Mouse (Mus musculus) kidney, postnatal 36 days (tissue): ENCODE results near the gene Cnksr3.
A peak's percentile ranks its signal among the peaks of the same experiment; 100 is the strongest.

Source experiments
- DNase-seq, 2 experiments: peaks; one replicate each; pipeline ENCODE4 v3.0.0; 2021 to 2022; ENCODE audit warnings: mixed read lengths in 2 of 2

Gene Cnksr3

DNA sequence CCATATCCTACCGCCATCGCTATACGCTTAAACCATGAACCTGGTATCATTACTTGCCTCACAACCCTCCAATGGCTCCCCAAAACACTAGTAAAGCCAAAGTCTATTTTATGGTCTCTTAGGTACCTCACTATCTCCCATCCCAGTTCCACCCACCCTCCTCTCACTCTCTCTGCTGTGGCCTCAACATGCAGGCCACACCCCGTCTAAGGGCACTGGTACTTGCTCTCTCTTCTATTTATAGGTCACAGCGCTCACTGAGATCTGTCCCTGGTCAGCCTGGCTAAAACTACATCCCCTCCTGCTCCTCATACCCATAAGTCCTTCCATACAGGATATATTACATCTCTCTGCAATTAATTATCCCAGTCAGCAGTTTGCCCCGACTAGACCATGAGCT lies 16.1 kb downstream of the Cnksr3 start:
- no peak for DNase-seq

DNA sequence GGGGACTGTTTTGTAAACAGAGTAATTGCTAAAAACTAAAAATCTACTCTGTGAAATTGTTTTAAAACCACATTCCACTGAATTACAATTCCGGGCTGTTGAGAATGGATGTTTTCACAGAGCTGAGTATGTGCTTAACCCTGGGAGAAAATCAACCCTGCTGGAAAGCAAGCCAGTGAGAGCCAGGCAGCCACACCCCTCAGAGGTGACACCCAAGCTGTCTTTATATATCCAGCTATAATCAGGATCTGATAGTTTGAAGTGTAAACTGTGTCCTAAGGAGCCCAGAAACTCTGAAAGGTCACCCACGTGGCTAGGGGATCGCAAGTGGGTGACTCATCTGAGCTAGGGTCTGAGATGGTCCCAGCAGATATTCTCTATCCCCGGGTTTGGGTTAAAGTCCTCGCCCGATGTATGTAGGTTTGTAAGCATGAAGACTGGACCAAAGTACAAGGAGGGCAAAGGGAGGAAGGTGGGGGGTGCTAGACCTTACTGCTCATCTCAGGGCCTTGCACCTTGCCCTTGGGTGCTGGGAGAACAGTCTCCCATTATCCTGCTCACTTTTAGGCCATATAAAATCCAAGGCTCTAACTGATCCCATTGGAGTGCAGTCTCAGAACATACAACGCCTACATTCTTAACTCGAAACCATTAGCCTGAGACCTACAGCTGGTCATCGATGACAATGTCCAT lies 20.2 kb downstream of the Cnksr3 start:
- DNase-seq: peak; percentile 75 to 83

DNA sequence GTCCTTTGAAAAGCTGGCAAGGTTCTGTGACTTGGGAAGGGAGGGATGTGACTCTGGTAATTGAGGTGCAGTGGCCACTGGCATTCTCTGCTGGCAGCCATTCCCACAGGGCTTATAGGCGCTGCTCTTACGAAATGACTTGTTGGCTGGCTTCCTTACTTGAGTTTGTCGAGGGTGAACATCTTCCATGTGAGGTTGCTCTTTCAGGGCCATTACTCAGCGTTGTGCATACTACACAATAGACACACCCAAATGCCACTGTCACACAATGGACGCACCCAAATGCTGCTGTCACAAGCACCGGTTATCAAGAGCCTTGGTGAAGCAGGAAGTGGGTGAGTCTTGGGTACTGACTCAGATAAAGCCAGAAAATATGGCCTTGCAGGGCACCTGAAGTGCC lies 22.8 kb downstream of the Cnksr3 start:
- no peak for DNase-seq

DNA sequence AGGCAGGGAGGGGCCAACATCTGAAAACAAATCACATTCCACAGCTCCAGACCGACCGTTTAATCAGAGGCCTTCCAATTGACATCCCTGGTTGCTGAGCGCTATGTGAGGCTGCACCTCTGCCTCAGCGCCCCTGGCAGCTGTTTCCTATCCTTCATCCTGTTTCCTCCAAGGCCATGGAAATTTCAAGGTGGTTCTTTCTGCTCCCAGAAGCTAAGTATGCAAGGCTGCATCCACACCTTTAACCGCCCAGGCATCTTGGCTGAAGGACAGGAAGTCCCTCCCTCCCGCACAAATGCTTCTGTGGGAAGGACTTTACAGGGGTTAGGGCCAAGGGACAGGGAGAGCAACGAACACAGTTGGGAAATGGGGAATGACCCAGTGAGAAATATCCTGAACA lies 24.2 kb downstream of the Cnksr3 start:
- DNase-seq: peak; percentile 42 to 48

DNA sequence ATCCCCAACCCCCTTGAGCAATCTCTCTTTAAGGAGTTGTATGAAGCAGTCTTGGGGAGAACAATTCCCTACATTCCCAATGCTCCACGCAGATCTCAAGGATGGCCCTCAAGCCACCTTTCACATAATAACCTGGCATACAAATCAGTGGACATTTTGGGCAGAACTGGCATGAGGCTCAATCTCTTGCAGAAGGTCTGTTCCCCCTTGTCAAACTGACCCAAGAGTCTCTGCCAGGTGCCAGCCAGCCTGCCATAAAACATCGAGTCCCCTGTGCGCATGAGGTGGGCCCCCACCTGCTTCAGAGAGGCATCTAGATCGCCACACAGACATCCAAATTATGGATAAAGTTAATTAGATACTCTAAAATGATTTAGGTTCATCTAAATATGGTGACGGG lies 25.0 kb downstream of the Cnksr3 start:
- DNase-seq: no peak

DNA sequence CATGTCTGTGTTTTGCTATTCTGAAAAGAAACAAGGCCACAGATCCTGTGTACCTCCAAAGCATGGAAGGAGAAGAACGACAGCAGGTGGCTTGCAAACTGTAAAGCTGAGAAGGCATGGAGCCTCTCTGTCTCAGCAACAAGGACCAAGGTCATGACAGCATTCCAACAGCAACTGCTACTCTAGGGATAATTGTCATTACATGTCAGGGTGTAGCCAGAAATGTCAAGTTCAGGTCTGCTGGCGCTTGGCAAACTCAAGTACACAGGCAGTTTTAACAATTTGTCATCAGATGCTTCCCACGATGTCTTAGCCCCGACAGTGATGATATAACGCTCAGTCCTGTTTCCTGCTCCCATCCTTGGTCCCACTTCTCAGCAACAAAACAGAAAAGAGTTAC lies 26.0 kb downstream of the Cnksr3 start:
- DNase-seq: no peak

DNA sequence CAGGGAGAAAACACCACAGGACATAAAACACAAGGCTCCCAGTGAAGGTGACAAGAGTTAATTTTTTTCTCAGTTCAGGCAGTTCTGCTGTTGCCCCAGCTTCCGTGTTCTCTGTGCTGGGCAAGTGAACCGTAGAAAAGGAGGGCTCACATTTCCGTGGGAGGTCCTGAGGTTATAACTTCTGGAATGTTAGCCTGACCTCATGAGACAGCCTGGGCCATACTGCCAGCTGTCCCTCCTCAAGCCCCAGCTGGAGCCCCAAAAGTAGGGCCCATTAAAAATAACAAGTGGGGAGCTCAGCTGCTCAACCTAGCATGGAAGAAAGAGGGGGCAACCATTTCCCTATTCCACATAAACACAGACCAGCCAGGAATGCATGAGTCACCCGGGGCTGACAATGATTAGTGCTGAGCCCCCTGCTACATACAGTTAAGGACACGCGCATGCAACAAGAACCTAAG lies 28.8 kb downstream of the Cnksr3 start:
- peak; percentile 69 to 86 for DNase-seq

DNA sequence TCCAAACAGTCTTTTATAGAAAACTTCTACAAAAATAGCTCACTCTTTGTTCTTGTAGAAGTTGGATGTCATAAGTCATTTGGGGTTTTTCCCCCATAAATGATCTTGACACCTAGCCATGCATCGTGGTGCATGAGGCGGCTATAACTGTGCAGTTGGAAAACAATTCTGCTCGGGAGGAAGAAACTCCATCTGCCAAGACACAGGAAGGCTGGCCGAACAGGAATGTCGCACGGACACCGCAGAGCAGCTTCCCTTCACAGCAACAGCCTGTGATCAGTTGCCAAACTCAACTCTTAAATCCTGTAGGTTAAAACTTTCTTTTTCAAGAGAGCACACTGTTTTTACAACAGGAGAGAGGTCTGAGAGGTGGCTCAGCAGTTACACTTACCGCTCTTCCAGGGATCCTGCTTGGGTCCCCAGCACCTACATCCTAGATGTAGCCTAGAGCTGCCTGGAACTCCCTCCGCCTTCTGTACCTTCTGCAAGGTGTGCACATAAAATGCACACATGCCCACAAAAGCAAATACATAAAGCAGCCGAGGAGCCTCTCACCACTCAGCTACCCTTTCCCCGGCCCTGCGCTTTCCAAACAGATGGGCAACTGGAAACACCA lies 29.4 kb downstream of the Cnksr3 start:
- DNase-seq: peak; percentile 42 to 59

DNA sequence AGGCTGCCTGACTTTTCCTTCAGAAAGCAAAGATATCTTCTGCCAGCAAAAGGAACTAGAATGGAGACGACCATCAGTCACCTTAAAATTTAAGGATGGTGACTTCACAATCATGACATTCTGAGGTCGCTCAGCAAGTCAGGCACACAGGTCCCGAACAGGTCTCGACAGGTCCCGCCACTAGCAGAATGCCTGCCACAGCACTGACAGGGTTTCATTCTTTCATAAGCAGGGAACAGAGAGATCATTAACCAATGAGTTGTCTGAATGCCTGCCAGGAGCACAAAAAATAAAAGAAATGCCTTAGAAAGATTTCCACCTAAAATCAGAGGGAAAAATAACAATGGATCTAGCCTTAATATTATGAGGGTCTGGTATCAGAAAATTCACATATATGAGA lies 31.7 kb downstream of the Cnksr3 start:
- peak; percentile 54 to 71 for DNase-seq

DNA sequence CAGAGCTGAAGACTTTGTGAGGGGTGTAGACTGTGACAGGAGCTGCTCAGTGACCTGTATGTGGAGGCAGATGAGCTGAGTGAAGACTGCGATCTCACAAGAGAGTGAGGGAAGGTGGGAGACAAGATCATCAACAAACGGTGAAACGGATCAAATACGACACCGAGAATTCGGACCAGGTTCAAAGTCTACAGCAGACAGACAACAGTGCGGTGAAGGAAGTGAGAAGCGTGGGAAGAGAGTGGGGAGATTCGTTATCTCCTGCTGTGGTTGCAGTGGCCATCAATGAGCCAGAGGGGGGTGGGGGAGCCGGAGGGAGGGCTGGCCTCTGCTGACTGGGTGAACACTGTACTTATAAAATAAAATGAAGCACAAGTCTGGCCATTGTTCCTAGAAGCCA lies 33.5 kb downstream of the Cnksr3 start:
- DNase-seq: no peak

DNA sequence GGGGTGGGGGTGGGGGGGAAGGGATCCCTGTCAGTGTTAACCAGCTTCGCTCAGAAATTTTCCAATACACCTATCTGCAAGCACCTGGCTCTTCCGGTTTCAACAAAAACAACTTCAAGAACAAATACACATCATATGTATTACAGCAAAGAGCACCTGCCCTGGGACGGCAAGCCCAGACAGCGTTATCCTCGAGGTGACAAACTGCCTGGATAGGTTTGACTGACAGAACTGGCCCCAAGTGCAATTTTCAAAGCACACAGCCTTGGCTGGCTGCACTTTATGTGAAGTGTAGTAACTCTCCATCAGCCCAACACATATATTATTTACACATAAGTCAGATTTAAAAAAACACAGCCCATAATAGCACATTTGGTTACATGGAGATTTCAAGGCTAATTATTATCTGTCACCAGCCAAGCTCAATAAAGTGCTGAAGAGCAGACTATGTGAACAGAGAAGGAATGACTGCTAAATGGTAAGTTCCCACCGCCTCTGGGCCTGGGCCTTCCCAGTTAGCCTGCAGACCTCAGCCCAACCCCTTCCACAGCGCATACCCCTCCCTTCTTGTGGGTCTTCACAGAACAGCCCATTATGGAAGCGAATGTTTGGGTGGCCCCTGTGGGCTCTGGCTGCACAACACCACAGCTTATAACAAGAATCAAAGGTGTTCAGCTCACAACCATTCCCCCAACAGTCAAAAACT lies 35.7 kb downstream of the Cnksr3 start:
- DNase-seq: no peak

DNA sequence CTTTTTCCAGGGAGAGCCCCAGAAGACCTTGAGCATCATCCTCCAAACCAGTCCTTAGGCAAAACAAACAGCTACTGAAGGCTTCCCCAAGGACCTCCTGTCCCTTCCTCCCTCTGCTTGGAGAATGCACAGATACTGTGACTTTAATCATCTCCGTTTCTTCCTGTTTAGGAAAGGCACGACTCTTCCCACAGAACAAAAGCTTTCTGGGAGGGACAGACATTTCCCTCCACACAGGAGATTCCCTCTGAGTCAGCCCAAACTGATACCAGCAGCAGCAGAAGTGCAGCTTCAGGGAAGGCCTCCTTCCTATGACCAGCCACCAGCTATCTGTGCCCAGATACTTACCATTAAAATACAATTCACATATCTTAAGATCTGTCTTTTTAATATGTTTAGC lies 37.6 kb downstream of the Cnksr3 start:
- no peak for DNase-seq

DNA sequence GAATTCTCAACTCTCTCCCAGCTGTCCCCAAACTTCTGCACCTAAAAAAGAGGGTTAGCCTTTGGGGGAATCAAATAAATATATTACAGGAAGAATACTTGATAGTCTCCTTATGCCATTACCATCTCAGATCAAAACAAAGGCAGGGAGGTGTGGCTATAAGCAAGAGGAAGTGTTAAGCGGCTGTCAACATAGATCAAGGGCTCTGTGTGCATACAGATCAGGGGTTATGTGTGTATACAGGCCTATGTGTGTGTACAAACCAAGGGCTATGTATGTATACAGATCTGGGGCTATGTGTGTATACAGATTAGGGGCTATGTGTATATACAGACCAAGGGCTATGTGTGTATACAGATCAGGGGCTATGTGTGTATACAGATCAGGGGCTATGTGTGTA lies 38.9 kb downstream of the Cnksr3 start:
- DNase-seq: no peak

DNA sequence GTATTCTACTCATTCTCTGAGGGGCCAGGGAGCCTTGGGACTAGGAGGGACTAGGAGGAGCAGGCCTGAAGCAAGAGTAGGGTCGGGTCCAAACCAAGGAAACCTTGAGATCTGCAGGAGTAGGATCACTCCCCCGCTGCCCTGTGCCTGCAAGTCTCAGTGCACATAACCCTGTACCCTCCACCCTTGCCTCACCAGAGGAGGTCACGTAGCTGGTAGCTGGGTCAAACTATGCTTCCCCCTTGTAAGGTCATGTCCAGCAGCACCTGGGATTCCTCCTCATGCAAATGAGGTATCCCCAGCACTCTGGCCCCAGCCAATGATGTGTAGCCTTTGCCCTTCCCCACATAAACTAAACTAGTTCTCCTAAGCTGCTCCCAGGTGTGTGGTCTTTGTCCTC lies 41.6 kb downstream of the Cnksr3 start:
- DNase-seq: no peak

DNA sequence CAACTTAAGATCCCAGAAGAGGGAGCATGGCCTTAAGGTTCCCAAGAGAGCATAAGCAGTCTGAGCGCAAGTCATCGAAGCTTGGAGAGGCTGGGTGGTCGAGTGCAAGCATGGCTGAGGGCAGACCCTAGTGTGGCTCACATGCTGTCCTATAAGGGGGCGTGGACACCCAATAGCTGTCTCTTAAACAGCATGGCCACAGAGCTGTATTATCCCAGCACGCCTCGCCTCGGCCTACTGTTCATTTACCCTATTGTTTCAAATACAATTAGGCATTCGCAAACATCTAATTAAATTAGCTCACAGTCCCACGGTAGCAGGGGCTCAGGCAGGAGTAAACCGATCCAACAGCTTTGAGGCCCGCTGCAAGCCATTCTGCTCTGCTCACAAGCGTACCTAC lies 49.0 kb downstream of the Cnksr3 start:
- no peak for DNase-seq

DNA sequence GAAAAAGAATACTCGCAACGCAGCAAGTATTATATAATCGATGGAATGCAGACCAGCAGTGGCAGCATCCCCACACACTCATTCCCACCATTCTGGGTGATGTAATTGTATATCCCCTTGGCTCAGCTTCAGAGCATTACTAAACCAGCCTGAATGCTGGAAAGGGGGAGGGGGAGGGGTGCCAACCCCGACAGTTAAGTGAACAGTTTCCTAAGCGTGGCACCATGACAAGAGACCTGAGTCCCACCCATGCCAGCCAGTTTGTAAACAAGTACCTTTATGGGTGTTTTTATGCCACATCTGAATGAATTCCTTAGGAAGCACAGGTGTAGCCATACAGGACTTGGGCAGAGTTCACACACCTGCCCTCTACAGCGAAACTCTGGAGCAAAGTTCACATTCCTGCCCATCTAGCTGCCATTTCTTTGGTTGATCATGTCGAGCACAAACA lies 53.0 kb downstream of the Cnksr3 start:
- peak; percentile 56 to 65 for DNase-seq

DNA sequence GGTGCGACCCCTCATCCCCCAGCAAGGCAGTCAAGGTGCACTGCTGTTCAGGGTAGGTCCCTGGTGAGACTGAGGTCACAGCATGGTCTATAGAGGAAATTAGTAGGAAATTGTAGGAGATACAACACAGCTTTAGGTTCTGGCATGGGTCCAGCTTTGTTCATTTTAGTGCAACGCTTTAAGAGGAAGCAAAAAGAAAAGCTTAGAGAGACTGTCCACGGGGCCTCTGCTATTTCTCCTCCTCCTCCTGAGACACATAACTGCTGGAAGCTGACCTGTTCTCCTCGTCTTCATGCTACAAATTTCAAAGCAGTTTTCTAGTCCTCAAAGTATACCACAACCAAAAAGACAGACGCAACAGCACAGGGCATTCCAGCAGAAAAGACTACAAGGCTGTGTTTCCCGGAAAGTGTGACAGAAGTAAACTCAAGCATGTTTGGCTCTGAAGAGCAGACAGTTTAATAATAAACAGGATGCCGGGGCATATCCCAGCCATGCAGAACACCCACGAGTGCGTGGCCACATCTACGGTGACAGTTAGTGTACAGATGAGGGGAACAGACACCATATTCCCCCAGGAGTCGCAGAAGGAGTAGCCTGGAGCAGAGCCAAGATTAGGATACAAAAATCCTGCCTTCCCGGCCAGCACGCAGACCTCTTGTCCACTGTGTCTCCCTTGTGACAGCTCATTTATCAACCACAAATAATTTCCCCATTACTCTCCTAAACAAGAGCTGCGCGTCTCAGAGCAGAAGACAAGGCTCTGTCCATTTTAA lies 53.6 kb downstream of the Cnksr3 start:
- DNase-seq: peak; percentile 73 to 80

DNA sequence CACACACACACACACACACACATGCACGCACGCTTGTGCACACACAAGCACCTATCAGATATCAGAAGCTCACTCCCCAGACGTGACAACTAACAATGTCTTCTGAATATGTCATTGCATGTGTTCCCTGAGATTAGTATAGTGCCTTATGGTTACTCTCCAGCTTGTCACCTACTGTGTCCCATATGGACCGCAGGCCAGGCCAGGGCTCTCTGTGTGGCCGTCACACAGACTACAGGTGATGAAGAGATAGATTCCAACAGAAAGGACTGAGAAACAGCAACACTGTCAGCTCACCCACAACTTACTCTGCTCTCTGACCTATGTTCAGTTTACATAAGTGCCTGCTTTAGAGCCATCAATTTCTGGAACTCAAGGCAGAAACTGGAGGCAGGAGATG lies 57.2 kb downstream of the Cnksr3 start:
- no peak for DNase-seq

DNA sequence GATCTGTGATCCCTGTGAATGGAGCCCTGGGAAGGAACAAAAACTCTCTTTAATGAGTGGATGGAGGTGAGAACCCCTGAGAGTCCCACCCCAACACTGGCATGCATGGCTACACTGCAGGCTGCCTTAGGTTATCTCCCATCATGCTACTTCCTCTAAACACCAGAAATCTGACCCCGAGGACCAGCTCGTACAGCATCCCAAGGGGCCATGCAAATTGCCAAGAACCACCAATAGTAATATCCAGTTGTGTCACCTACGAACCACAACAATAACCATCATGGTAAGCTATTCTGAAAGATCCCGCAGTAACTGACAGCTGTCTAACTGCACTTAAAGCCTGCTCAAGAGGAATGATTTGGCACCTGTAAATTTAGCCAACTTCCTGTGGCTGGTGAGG lies 59.1 kb downstream of the Cnksr3 start:
- DNase-seq: no peak

DNA sequence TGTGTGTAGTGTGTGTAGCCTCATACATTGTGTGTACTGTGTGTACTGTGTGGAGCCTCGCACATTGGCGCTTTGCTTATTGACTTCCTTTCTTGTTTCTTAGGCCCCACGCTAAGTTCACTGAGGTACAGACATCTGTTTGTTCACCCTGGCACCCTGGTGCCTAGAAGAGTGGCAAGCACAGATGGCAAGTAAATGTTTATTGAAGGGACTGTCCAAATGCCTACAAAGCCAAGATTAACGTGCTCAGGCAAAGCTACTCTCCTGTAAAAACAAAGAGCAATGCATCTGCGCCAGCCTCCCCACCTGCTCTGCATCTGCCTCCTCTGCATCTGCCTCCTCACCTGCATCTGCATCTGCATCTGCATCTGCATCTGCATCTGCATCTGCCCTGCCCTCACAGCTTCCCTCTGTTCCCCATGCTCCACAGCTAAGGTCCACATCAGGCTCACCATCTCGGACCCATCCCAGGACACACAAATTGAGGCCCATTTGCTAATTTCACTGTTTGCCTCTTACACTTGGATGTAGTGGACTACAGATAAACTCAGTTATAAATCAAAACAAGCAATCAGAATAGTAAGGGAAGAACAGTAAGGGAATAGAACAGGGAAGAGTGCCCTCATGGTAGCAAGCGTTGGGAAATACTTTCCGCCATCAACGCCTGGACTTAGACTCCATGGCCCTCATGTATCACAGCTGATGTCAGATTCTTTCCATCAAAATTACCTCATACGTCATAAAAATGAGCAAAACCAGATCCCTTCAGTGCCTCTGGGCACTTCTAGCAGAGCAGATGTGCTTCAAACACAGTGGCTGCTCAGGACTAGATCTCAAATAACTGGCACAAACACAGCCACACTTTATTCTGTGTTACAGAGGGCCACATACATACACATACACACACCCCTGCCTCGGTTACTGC lies 62.1 kb downstream of the Cnksr3 start:
- no peak for DNase-seq

DNA sequence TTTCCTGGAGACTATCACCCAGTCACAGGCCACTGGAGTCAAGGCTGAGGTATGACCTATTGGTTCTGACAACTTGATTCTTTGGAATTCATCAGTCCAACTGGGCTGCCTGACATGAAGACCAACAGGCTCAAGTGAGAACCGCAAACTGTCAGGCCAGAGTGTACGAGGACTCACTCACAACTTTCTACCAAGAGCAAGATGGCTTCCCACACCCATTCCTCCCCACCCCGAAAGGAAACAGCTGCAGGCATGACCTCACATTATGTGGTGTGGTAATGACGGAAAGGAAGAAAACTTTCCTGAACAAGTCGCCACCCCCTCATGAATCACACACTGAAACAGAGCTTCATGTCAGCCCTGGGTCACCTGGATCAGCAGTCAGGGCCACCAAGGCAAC lies 66.4 kb downstream of the Cnksr3 start:
- DNase-seq: peak; percentile 57 to 64
